ENCODE assay signal across 8 mouse cellular contexts in genomic region chr8:120491166-120491793, GRCm38 (mm10).
DNase-seq lines count a peak whose midpoint lies in the region; ATAC-seq and TF ChIP-seq lines count a peak whose summit lies in the region.

No protein-coding gene starts in this region.

- DNase-seq in cerebellum, adult 2 months = peak in 1 of 2 experiments; percentile 23
- no peak for DNase-seq in cerebellum, adult 18-20 months
- peak; percentile 36 for DNase-seq in MEL (ENCODE audit: low read depth, low spot score)
- no peak for DNase-seq in hindbrain, embryonic 14.5 days (ENCODE audit: low spot score)
- DNase-seq in liver, postnatal 0 days = no peak
- DNase-seq in adrenal gland, adult 2 months = no peak
- no peak for DNase-seq in thymus, postnatal 14 days
- DNase-seq in layer of hippocampus, postnatal 14 days (ENCODE audit: low spot score in 2 of 2) = no peak

- no peak for ATAC-seq in hindbrain, embryonic 14.5 days (ENCODE audit: low FRiP score)
- ATAC-seq in liver, postnatal 0 days = no peak

- H3K9ac ChIP-seq in MEL (ENCODE audit: control insufficient read depth, low read depth, low read length, poor library complexity, severe bottlenecking) = peak overlapping the region; percentile 89
- H3K9ac ChIP-seq in hindbrain, embryonic 14.5 days = peak overlapping the region; percentile 94
- peak overlapping the region; percentile 90 for H3K9ac ChIP-seq in liver, postnatal 0 days (replicated peaks)

- no peak for TF ChIP-seq RAD21 in MEL (IDR thresholded peaks at IDR 0.05; ENCODE audit: low read depth, low read length)

- H3K9me3 ChIP-seq in MEL (replicated peaks; ENCODE audit: insufficient read depth, low read length) = no peaks in the 10 kb centered on the region
- no peaks in the 10 kb centered on the region for H3K9me3 ChIP-seq in hindbrain, embryonic 14.5 days (ENCODE audit: control insufficient read depth, low read length)
- H3K9me3 ChIP-seq in liver, postnatal 0 days (ENCODE audit: low read length) = no peaks in the 10 kb centered on the region

- no peak for TF ChIP-seq EP300 in MEL (IDR thresholded peaks at IDR 0.05; ENCODE audit: low read depth in 1 of 2, low read length in 2 of 2)
- TF ChIP-seq EP300 in liver, postnatal 0 days (IDR thresholded peaks at IDR 0.05; ENCODE audit: low read depth) = no peak

- H3K36me3 ChIP-seq in MEL (ENCODE audit: control insufficient read depth in 1 of 2, insufficient read depth in 2 of 2, low read length in 2 of 2) = peaks cover 0 to 20% of the 10 kb centered on the region in 2 experiments; a peak in 3 of 4 replicates
- H3K36me3 ChIP-seq in hindbrain, embryonic 14.5 days (replicated peaks; ENCODE audit: control insufficient read depth, insufficient read depth) = no peaks in the 10 kb centered on the region
- no peaks in the 10 kb centered on the region for H3K36me3 ChIP-seq in liver, postnatal 0 days (replicated peaks; ENCODE audit: insufficient read depth, low read length)

- 53% methylated on average over 5 of the region's 5 CpGs for WGBS in cerebellum, adult 2 months
- 73% methylated on average over 5 of the region's 5 CpGs for WGBS in hindbrain, embryonic 14.5 days
- 43% methylated on average over 5 of the region's 5 CpGs for WGBS in liver, postnatal 0 days (ENCODE audit: insufficient replicate concordance)

- no peaks in the 10 kb centered on the region for H3K27me3 ChIP-seq in cerebellum, adult 2 months (ENCODE audit: control insufficient read depth, insufficient read depth, low read length)
- no peaks in the 10 kb centered on the region for H3K27me3 ChIP-seq in MEL (ENCODE audit: control insufficient read depth in 1 of 2, insufficient read depth in 2 of 2, low read length in 2 of 2)
- H3K27me3 ChIP-seq in hindbrain, embryonic 14.5 days (ENCODE audit: control insufficient read depth, insufficient read depth, low read length) = no peaks in the 10 kb centered on the region
- no peaks in the 10 kb centered on the region for H3K27me3 ChIP-seq in liver, postnatal 0 days (ENCODE audit: insufficient read depth, low read length)

- no peak overlapping the region for H3K27ac ChIP-seq in cerebellum, adult 2 months (ENCODE audit: insufficient read depth, low read length)
- peak overlapping the region; percentile 99 for H3K27ac ChIP-seq in MEL (ENCODE audit: control insufficient read depth, low read depth, low read length)
- 0 out of 2 replicates have a peak overlapping the region, but pooled peaks have one; percentile 100 for H3K27ac ChIP-seq in hindbrain, embryonic 14.5 days
- H3K27ac ChIP-seq in liver, postnatal 0 days (ENCODE audit: low read depth) = peak overlapping the region; percentile 96

- H3K4me2 ChIP-seq in hindbrain, embryonic 14.5 days (replicated peaks) = peak overlapping the region; percentile 98
- H3K4me2 ChIP-seq in liver, postnatal 0 days (ENCODE audit: low read depth, low read length) = peak overlapping the region; percentile 93

- TF ChIP-seq CTCF in cerebellum, adult 2 months (IDR thresholded peaks at IDR 0.05; ENCODE audit: borderline replicate concordance, insufficient read depth, low read depth, low read length) = no peak
- TF ChIP-seq CTCF in MEL (IDR thresholded peaks at IDR 0.05 in 2 of 3, conservative IDR thresholded peaks at IDR 0.05 in 1 of 3; ENCODE audit: control insufficient read depth in 1 of 3, insufficient read depth in 1 of 3, low read depth in 2 of 3, low read length in 3 of 3, poor library complexity in 1 of 3, severe bottlenecking in 1 of 3) = no peak
- TF ChIP-seq CTCF in liver, postnatal 0 days (IDR thresholded peaks at IDR 0.05; ENCODE audit: low read depth) = peak; percentile 25; the same call in 1 of the 2 replicates

- peaks cover 95% of the 10 kb centered on the region for H3K79me2 ChIP-seq in MEL (ENCODE audit: control insufficient read depth, insufficient read depth, low read length, poor library complexity)

- no peak for TF ChIP-seq POLR2A in cerebellum, adult 2 months (IDR thresholded peaks at IDR 0.05; ENCODE audit: borderline replicate concordance, insufficient read depth, low read length)
- TF ChIP-seq POLR2A in MEL (IDR thresholded peaks at IDR 0.05; ENCODE audit: control insufficient read depth in 1 of 2, insufficient read depth in 1 of 2, low read depth in 1 of 2, low read length in 2 of 2, poor library complexity in 1 of 2) = no peak

- peaks cover 43% of the 10 kb centered on the region for H3K4me1 ChIP-seq in cerebellum, adult 2 months (ENCODE audit: control insufficient read depth, insufficient read depth, low read length)
- H3K4me1 ChIP-seq in MEL (ENCODE audit: control insufficient read depth in 1 of 2, insufficient read depth in 2 of 2, low read length in 2 of 2) = peaks cover 9 to 29% of the 10 kb centered on the region in 2 experiments; a peak in 3 of 4 replicates
- H3K4me1 ChIP-seq in hindbrain, embryonic 14.5 days (replicated peaks; ENCODE audit: control insufficient read depth, insufficient read depth, low read length) = peaks cover 64% of the 10 kb centered on the region
- peaks cover 70% of the 10 kb centered on the region for H3K4me1 ChIP-seq in liver, postnatal 0 days (ENCODE audit: insufficient read depth)

- peak overlapping the region; percentile 4 for H3K4me3 ChIP-seq in cerebellum, adult 2 months (replicated peaks; ENCODE audit: insufficient read depth, low read depth, low read length)
- peak overlapping the region; percentile 85 to 93 for H3K4me3 ChIP-seq in MEL (ENCODE audit: control insufficient read depth in 1 of 2, insufficient read depth in 1 of 2, low read depth in 2 of 2, low read length in 2 of 2)
- H3K4me3 ChIP-seq in hindbrain, embryonic 14.5 days (replicated peaks; ENCODE audit: low read length) = peak overlapping the region; percentile 87
- H3K4me3 ChIP-seq in liver, postnatal 0 days (ENCODE audit: low read depth, low read length) = peak overlapping the region; percentile 89

TF ChIP-seq in MEL, 35 proteins besides CTCF, POLR2A, EP300 and RAD21:
- TF ChIP-seq UBTF (IDR thresholded peaks at IDR 0.05; ENCODE audit: borderline replicate concordance, insufficient read depth, low read depth, low read length) (0 out of 2 replicates have a peak, but pooled peaks have one; percentile 12), CHD1 (IDR thresholded peaks at IDR 0.05; ENCODE audit: low read depth, low read length) (0 out of 2 replicates have a peak, but pooled peaks have one; percentile 80), BHLHE40 (IDR thresholded peaks at IDR 0.05; ENCODE audit: borderline replicate concordance, low read depth, low read length) (no peak)

Comparison
In these comparisons a context has a peak if more than half of its experiments do, and no peak if none do; other contexts are left out.
1. H3K4me3 ChIP-seq: peak in every context shown above with its lines; median percentile 89 in MEL; 89 in liver, postnatal 0 days; 87 in hindbrain, embryonic 14.5 days; 4 in cerebellum, adult 2 months.